In the genomic region with DNA sequence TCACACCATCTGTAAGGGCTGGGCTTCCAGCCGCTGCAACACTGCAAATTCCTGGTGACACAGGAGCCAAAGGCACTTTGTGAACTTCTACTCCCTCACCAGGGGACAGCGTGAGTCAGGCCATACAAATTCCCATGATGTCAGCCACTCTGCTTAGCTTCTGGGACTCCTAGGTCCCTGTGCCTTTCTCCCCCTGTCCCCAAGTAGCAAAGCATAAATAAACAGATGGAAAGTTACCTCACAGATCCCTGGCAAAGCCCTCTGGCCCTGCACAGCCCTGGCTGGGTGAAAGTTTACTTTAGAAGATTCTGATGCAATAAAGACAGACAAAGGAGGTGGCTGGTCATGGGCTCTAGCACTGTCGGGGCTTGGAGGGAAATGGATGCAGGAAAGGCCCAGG, we compare ENCODE assay signal across 11 mouse cellular contexts. TPM values are rescaled to one million over a fixed set of nuclear protein-coding genes. Genes with fewer than 3 reads are reported as not detected.
DNase-seq lines count a peak whose midpoint lies in the region; ATAC-seq and TF ChIP-seq lines count a peak whose summit lies in the region.
"Had no signal": no experiment of that assay in that cellular context is flagged by ENCODE, and none has a peak within 500 bp of the region (broad histone marks: within the 10 kb centered on the region; RNA-seq: fewer than 3 reads in every experiment).

No protein-coding gene starts in this region.

- no peak overlapping the region for H3K9ac ChIP-seq in heart, embryonic 15.5 days
- no peak overlapping the region for H3K9ac ChIP-seq in lung, postnatal 0 days (replicated peaks; ENCODE audit: low read depth)
- H3K9ac ChIP-seq in midbrain, embryonic 16.5 days (ENCODE audit: low read depth, low read length): no peak overlapping the region

- H3K4me3 ChIP-seq in brown adipose tissue, adult 24 weeks (ENCODE audit: insufficient read depth, low read depth, low read length): no peak overlapping the region
- H3K4me3 ChIP-seq in heart, embryonic 15.5 days: no peak overlapping the region
- H3K4me3 ChIP-seq in lung, postnatal 0 days (ENCODE audit: low read depth, low read length): no peak overlapping the region
- H3K4me3 ChIP-seq in midbrain, embryonic 16.5 days (ENCODE audit: low read depth, low read length): no peak overlapping the region

- peak; percentile 28 to 41 for DNase-seq in adrenal gland, adult (ENCODE audit: inconsistent age in 2 of 2, low spot score in 1 of 2)
- no peak for DNase-seq in adrenal gland, adult 8-10 months
- peak; percentile 85 for DNase-seq in lung, postnatal 0 days (ENCODE audit: low spot score)
- DNase-seq in thymus, postnatal 4 days: no peak
- no peak for DNase-seq in left cerebral cortex, adult 8-10 months (ENCODE audit: low spot score in 2 of 2)
- DNase-seq: cerebellum, adult 2 months; kidney, adult 11 months; right cerebral cortex, postnatal 14 days had no signal

- ATAC-seq in heart, embryonic 15.5 days (replicated peaks; ENCODE audit: insufficient number of reproducible peaks, insufficient read depth, low FRiP score, low read depth): peak; percentile 64
- ATAC-seq in lung, postnatal 0 days: peak; percentile 88
- no peak for ATAC-seq in midbrain, embryonic 16.5 days

- H3K27me3 ChIP-seq in heart, embryonic 15.5 days: peaks cover 5% of the 10 kb centered on the region; the same call in 1 of the 2 replicates
- no peaks in the 10 kb centered on the region for H3K27me3 ChIP-seq in lung, postnatal 0 days (replicated peaks; ENCODE audit: insufficient read depth, low read length)
- no peaks in the 10 kb centered on the region for H3K27me3 ChIP-seq in midbrain, embryonic 16.5 days (ENCODE audit: control insufficient read depth, insufficient read depth, low read depth, low read length)

- H3K9me3 ChIP-seq in heart, embryonic 15.5 days (replicated peaks): no peaks in the 10 kb centered on the region
- no peaks in the 10 kb centered on the region for H3K9me3 ChIP-seq in lung, postnatal 0 days (ENCODE audit: low read length)
- H3K9me3 ChIP-seq in midbrain, embryonic 16.5 days (replicated peaks; ENCODE audit: control insufficient read depth, low read length, poor library complexity, severe bottlenecking): no peaks in the 10 kb centered on the region

- H3K4me2 ChIP-seq in heart, embryonic 15.5 days: no peak overlapping the region
- no peak overlapping the region for H3K4me2 ChIP-seq in lung, postnatal 0 days (replicated peaks; ENCODE audit: low read depth, low read length)
- H3K4me2 ChIP-seq in midbrain, embryonic 16.5 days (ENCODE audit: low read length): no peak overlapping the region

- no peak for TF ChIP-seq CTCF in lung, postnatal 0 days (IDR thresholded peaks at IDR 0.05)

- TF ChIP-seq EP300 in lung, postnatal 0 days (IDR thresholded peaks at IDR 0.05): peak; percentile 34; the same call in 1 of the 2 replicates

- H3K27ac ChIP-seq in brown adipose tissue, adult 24 weeks (replicated peaks; ENCODE audit: low read depth, low read length): peak overlapping the region; percentile 59
- peak overlapping the region; percentile 32; the same call in 1 of the 2 replicates for H3K27ac ChIP-seq in heart, embryonic 15.5 days
- no peak overlapping the region for H3K27ac ChIP-seq in lung, postnatal 0 days (ENCODE audit: low read length)
- H3K27ac ChIP-seq in midbrain, embryonic 16.5 days (ENCODE audit: low read length): no peak overlapping the region

- H3K4me1 ChIP-seq in brown adipose tissue, adult 24 weeks (ENCODE audit: control insufficient read depth, insufficient read depth, insufficient read length, low read length): peaks cover 15% of the 10 kb centered on the region
- H3K4me1 ChIP-seq in heart, embryonic 15.5 days (replicated peaks): peaks cover 9% of the 10 kb centered on the region
- H3K4me1 ChIP-seq in lung, postnatal 0 days (ENCODE audit: insufficient read depth, low read depth, low read length): 0 out of 2 replicates have a peak, but pooled peaks cover 5% of the 10 kb centered on the region
- H3K4me1 ChIP-seq in midbrain, embryonic 16.5 days (ENCODE audit: control insufficient read depth, insufficient read depth, low read length): no peaks in the 10 kb centered on the region

- 30% methylated on average over 3 of the region's 3 CpGs for WGBS in heart, embryonic 15.5 days
- 20% methylated on average over 3 of the region's 3 CpGs for WGBS in lung, postnatal 0 days
- WGBS in midbrain, embryonic 16.5 days: 74% methylated on average over 3 of the region's 3 CpGs

- H3K36me3 ChIP-seq in heart, embryonic 15.5 days: no peaks in the 10 kb centered on the region
- no peaks in the 10 kb centered on the region for H3K36me3 ChIP-seq in lung, postnatal 0 days (ENCODE audit: insufficient read depth, low read length)
- H3K36me3 ChIP-seq in midbrain, embryonic 16.5 days (ENCODE audit: control insufficient read depth, insufficient read depth, low read length): no peaks in the 10 kb centered on the region

RNA-seq across cellular contexts. Expression of a gene that starts 22.3 kb away (rescaled TPM):
- total RNA-seq in adrenal gland, adult 8-10 months (2022): 1 to 10 TPM; 2.4 to 3.8 (median 2.7) TPM
- 3.7 and 5.0 TPM in 2 replicates for polyA plus RNA-seq in brown adipose tissue, adult 24 weeks (2012; ENCODE audit: insufficient read depth, insufficient read length, missing spikeins)
- 2.9 and 5.2 TPM in 2 replicates for polyA plus RNA-seq in heart, embryonic 15.5 days (2015; fragmentation: Nextera tagmentation; extraction: Ambion mirVana)
- polyA plus RNA-seq in lung, postnatal 0 days (2015; fragmentation: Nextera tagmentation; extraction: Ambion mirVana): 3.6 and 4.1 TPM in 2 replicates
- 1 to 10 TPM; 1.3 to 2.4 (median 1.6) TPM for total RNA-seq in left cerebral cortex, adult 8-10 months (2022)
- polyA plus RNA-seq in midbrain, embryonic 16.5 days (2015; fragmentation: Nextera tagmentation; extraction: Ambion mirVana): 2.6 and 3.5 TPM in 2 replicates

Comparison
In these comparisons a context has a peak if more than half of its experiments do, and no peak if none do; other contexts are left out.
1. DNase-seq: peak in adrenal gland, adult (2 of 2) and lung, postnatal 0 days (single experiment); none in adrenal gland, adult 8-10 months (single experiment), thymus, postnatal 4 days (single experiment) and left cerebral cortex, adult 8-10 months (0 of 2).
2. H3K27ac ChIP-seq: peak in brown adipose tissue, adult 24 weeks (single experiment) and heart, embryonic 15.5 days (single experiment); none in lung, postnatal 0 days (single experiment) and midbrain, embryonic 16.5 days (single experiment).